Mouse (Mus musculus) midbrain, embryonic 10.5 days (tissue): ENCODE data around the gene Gm20388. TPM values are rescaled to one million over a fixed set of nuclear protein-coding genes. Genes with fewer than 3 reads are reported as not detected.
A peak's percentile ranks its signal among the peaks of the same experiment; 100 is the strongest.

ENCODE experiments used
- DNase-seq: peaks from one replicate; pipeline ENCODE4 v3.0.0-alpha.2; 2017; ENCODE audit warnings: low spot score
- H3K27ac ChIP-seq: fragments of 300-500 bp; sonication (generic); replicated peaks from 2 replicates; pipeline ENCODE4 v1.5.1; 2016; ENCODE audit warnings: mild to moderate bottlenecking
- H3K27me3 ChIP-seq: fragments of 300-500 bp; sonication (generic); 2 replicates; pipeline ENCODE4 v1.6.1; 2016; ENCODE audit warnings: low read depth, mild to moderate bottlenecking; ENCODE audit not compliant: poor library complexity, severe bottlenecking
- H3K36me3 ChIP-seq: fragments of 300-500 bp; sonication (generic); 2 replicates; pipeline ENCODE4 v1.6.1; 2016; ENCODE audit warnings: mild to moderate bottlenecking, moderate library complexity
- H3K4me1 ChIP-seq: fragments of 300-500 bp; sonication (generic); 2 replicates; pipeline ENCODE4 v1.6.1; 2016
- H3K4me3 ChIP-seq: fragments of 300-500 bp; sonication (generic); 2 replicates; pipeline ENCODE4 v1.5.1; 2016; ENCODE audit warnings: mild to moderate bottlenecking, moderate library complexity
- H3K9me3 ChIP-seq: fragments of 300-500 bp; sonication (generic); replicated peaks from 2 replicates; pipeline ENCODE4 v1.6.1; 2016; ENCODE audit warnings: mild to moderate bottlenecking
- WGBS: fragments of 180-500 bp; shearing (Covaris S2); methylation state at CpG from one replicate; pipeline ENCODE4 v1.1.7; 2016; 5-methylcytosine and 5-hydroxymethylcytosine counted together
- polyA plus RNA-seq: library from polyadenylated mRNA; unstranded; fragments of >200 nt; fragmentation: Nextera tagmentation; extraction: Ambion mirVana; gene quantifications from 2 replicates; pipeline ENCODE4 v1.2.1, GENCODE M21; 2016

The Gm20388 gene
- polyA plus RNA-seq, 1 experiment from 2014 or later, result 7.1 TPM

- Histone ChIP-seq H3K4me3 (peak overlapping the region; percentile 89), H3K9me3 (no peaks in the 10 kb centered on the region), H3K36me3 (peaks cover 22% of the 10 kb centered on the region), H3K27me3 (no peaks in the 10 kb centered on the region), H3K4me1 (peaks cover 23% of the 10 kb centered on the region), H3K27ac (0 out of 2 replicates have a peak overlapping the region, but pooled peaks have one; percentile 95)
- DNase-seq, result no peak
- 93% methylated on average over 7 of the region's 7 CpGs for WGBS
Measured at GRCm38 (mm10) chr8:122375320-122375719, 2464.7 kb downstream of the Gm20388 start.

- peak overlapping the region; percentile 89 for H3K4me3 ChIP-seq
- H3K9me3 ChIP-seq, result no peaks in the 10 kb centered on the region
- peaks cover 28% of the 10 kb centered on the region for H3K36me3 ChIP-seq
- H3K27me3 ChIP-seq, result no peaks in the 10 kb centered on the region
- peaks cover 23% of the 10 kb centered on the region for H3K4me1 ChIP-seq
- H3K27ac ChIP-seq, result peak overlapping the region; percentile 95
- 33% methylated on average over 13 of the region's 13 CpGs for whole genome bisulfite sequencing
- no peak for DNase-seq
Measured at GRCm38 (mm10) chr8:122375751-122376364, 2465.2 kb downstream of the Gm20388 start.

- Histone ChIP-seq H3K27me3 (no peaks in the 10 kb centered on the region), H3K36me3 (peaks cover 35% of the 10 kb centered on the region), H3K4me1 (peaks cover 25% of the 10 kb centered on the region), H3K27ac (peak within 1 kb of the TSS; percentile 95), H3K9me3 (no peaks in the 10 kb centered on the region), H3K4me3 (peak within 1 kb of the TSS; percentile 89)
- under 1% methylated on average over 101 of the region's 107 CpGs for WGBS
- DNase-seq, result peak; percentile 100
Measured at GRCm38 (mm10) chr8:122376365-122377231, 2466.0 kb downstream of the Gm20388 start, which contains the start of gene Zc3h18. Gene Zc3h18, plus strand, starts transcription at chr8:122376609.

GRCm38 (mm10) chr8:122383039-122383438 is 2472.4 kb downstream of the Gm20388 start:
- Histone ChIP-seq H3K27me3 (no peaks in the 10 kb centered on the region), H3K36me3 (peaks cover 93% of the 10 kb centered on the region), H3K4me3 (no peak overlapping the region), H3K9me3 (no peaks in the 10 kb centered on the region), H3K27ac (no peak overlapping the region), H3K4me1 (peaks cover 6% of the 10 kb centered on the region)
- 82% methylated on average over 4 of the region's 4 CpGs for WGBS
- no peak for DNase-seq

GRCm38 (mm10) chr8:122389357-122389756 is 2478.7 kb downstream of the Gm20388 start:
- Histone ChIP-seq H3K9me3 (no peaks in the 10 kb centered on the region), H3K36me3 (peaks cover 97% of the 10 kb centered on the region)

GRCm38 (mm10) chr8:122390758-122391157 is 2480.1 kb downstream of the Gm20388 start:
- Histone ChIP-seq H3K27ac (no peak overlapping the region), H3K4me3 (no peak overlapping the region), H3K27me3 (no peaks in the 10 kb centered on the region), H3K9me3 (no peaks in the 10 kb centered on the region), H3K36me3 (peaks cover 97% of the 10 kb centered on the region), H3K4me1 (no peaks in the 10 kb centered on the region)
- WGBS, result 87% methylated on average over 3 of the region's 3 CpGs
- no peak for DNase-seq

More at GRCm38 (mm10) chr8:122389357-122389756, 2478.7 kb downstream of the Gm20388 start:
- Histone ChIP-seq H3K4me3 (no peak overlapping the region), H3K4me1 (no peaks in the 10 kb centered on the region), H3K27ac (no peak overlapping the region), H3K27me3 (no peaks in the 10 kb centered on the region)
- DNase-seq, result no peak
- WGBS, result 91% methylated on average over 3 of the region's 3 CpGs

- Histone ChIP-seq H3K27ac (no peak overlapping the region), H3K4me1 (no peaks in the 10 kb centered on the region), H3K4me3 (no peak overlapping the region), H3K27me3 (no peaks in the 10 kb centered on the region), H3K9me3 (no peaks in the 10 kb centered on the region), H3K36me3 (peaks cover 92% of the 10 kb centered on the region)
- DNase-seq, result no peak
Measured at GRCm38 (mm10) chr8:122393717-122394116, 2483.1 kb downstream of the Gm20388 start.

- Histone ChIP-seq H3K27me3 (no peaks in the 10 kb centered on the region), H3K36me3 (peaks cover 93% of the 10 kb centered on the region), H3K4me1 (no peaks in the 10 kb centered on the region), H3K9me3 (no peaks in the 10 kb centered on the region), H3K27ac (no peak overlapping the region), H3K4me3 (no peak overlapping the region)
- no peak for DNase-seq
- 95% methylated on average over 6 of the region's 6 CpGs for WGBS
Measured at GRCm38 (mm10) chr8:122395291-122395690, 2484.7 kb downstream of the Gm20388 start.

- peaks cover 95% of the 10 kb centered on the region for H3K36me3 ChIP-seq
- DNase-seq, result no peak
- WGBS, result 92% methylated on average over 9 of the region's 9 CpGs
Measured at GRCm38 (mm10) chr8:122398186-122398585, 2487.5 kb downstream of the Gm20388 start.

GRCm38 (mm10) chr8:122405146-122405805 is 2494.6 kb downstream of the Gm20388 start:
- Histone ChIP-seq H3K4me1 (no peaks in the 10 kb centered on the region), H3K36me3 (peaks cover 99% of the 10 kb centered on the region)
- WGBS, result 90% methylated on average over 9 of the region's 9 CpGs

More at GRCm38 (mm10) chr8:122398186-122398585, 2487.5 kb downstream of the Gm20388 start:
- Histone ChIP-seq H3K4me3 (no peak overlapping the region), H3K27ac (no peak overlapping the region), H3K9me3 (no peaks in the 10 kb centered on the region), H3K27me3 (no peaks in the 10 kb centered on the region), H3K4me1 (no peaks in the 10 kb centered on the region)

GRCm38 (mm10) chr8:122407678-122408077 is 2497.0 kb downstream of the Gm20388 start:
- no peaks in the 10 kb centered on the region for H3K27me3 ChIP-seq
- no peak overlapping the region for H3K4me3 ChIP-seq
- DNase-seq, result no peak
- H3K4me1 ChIP-seq, result no peaks in the 10 kb centered on the region
- WGBS, result 96% methylated on average over 7 of the region's 7 CpGs
- H3K9me3 ChIP-seq, result no peaks in the 10 kb centered on the region
- H3K36me3 ChIP-seq, result peaks cover 99% of the 10 kb centered on the region
- no peak overlapping the region for H3K27ac ChIP-seq

More at GRCm38 (mm10) chr8:122405146-122405805, 2494.6 kb downstream of the Gm20388 start:
- Histone ChIP-seq H3K4me3 (no peak overlapping the region), H3K27ac (no peak overlapping the region), H3K9me3 (no peaks in the 10 kb centered on the region), H3K27me3 (no peaks in the 10 kb centered on the region)
- DNase-seq, result no peak

GRCm38 (mm10) chr8:122414311-122414710 is 2503.7 kb downstream of the Gm20388 start:
- H3K36me3 ChIP-seq, result peaks cover 100% of the 10 kb centered on the region
- H3K4me1 ChIP-seq, result no peaks in the 10 kb centered on the region
- H3K4me3 ChIP-seq, result no peak overlapping the region
- H3K27me3 ChIP-seq, result no peaks in the 10 kb centered on the region
- H3K27ac ChIP-seq, result no peak overlapping the region
- whole genome bisulfite sequencing, result 92% methylated on average over 9 of the region's 9 CpGs
- H3K9me3 ChIP-seq, result no peaks in the 10 kb centered on the region
- no peak for DNase-seq
